Comparison of ENCODE assay signal across 9 mouse cellular contexts in the genomic region with DNA sequence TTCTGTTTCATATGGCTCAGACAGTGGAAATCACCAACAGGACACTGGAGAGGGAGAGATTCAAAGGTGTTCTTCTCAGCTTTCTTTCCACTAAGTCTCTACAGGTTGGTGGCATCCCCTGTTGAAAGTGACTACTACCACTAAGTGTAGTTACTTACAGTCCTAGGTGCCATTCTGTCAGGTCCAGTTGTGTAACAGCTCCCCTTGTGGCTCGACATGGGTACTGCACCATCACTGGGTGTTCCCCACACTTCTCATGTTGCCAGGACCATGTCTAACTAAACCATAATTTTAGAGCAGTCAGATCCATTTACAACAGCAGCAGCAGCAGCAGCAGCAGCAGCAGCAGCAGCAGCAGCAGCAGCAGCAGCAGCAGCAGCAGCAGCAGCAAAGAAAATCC.
A peak's percentile ranks its signal among the peaks of the same experiment; 100 is the strongest.
DNase-seq lines count a peak whose midpoint lies in the region; ATAC-seq and TF ChIP-seq lines count a peak whose summit lies in the region.
"Had no signal": no experiment of that assay in that cellular context is flagged by ENCODE, and none has a peak within 500 bp of the region (broad histone marks: within the 10 kb centered on the region; RNA-seq: fewer than 3 reads in every experiment).

No protein-coding gene starts in this region.

- H3K4me1 ChIP-seq in forebrain, embryonic 15.5 days = no peaks in the 10 kb centered on the region
- H3K4me1 ChIP-seq: hindbrain, embryonic 15.5 days had no signal

- H3K4me3 ChIP-seq in C2C12 (ENCODE audit: insufficient read depth, poor library complexity, severe bottlenecking) = no peak overlapping the region
- no peak overlapping the region for H3K4me3 ChIP-seq in forebrain, embryonic 15.5 days
- H3K4me3 ChIP-seq: hindbrain, embryonic 15.5 days had no signal

- no peak overlapping the region for H3K4me2 ChIP-seq in forebrain, embryonic 15.5 days (replicated peaks)
- H3K4me2 ChIP-seq: hindbrain, embryonic 15.5 days had no signal

- H3K27ac ChIP-seq in forebrain, embryonic 15.5 days (replicated peaks) = no peak overlapping the region
- H3K27ac ChIP-seq: hindbrain, embryonic 15.5 days had no signal

- WGBS in forebrain, embryonic 15.5 days = 0% methylated on average over 1 of the region's 1 CpGs

- H3ac ChIP-seq in C2C12 (ENCODE audit: control insufficient read depth, insufficient read length, low read depth) = no peak overlapping the region

- no peaks in the 10 kb centered on the region for H3K36me3 ChIP-seq in C2C12 (ENCODE audit: control insufficient read depth, insufficient read depth)
- no peaks in the 10 kb centered on the region for H3K36me3 ChIP-seq in forebrain, embryonic 15.5 days
- H3K36me3 ChIP-seq: hindbrain, embryonic 15.5 days had no signal

- ATAC-seq in forebrain, embryonic 15.5 days (replicated peaks) = peak; percentile 61; the same call in 1 of the 2 replicates

- H3K79me3 ChIP-seq in C2C12 (ENCODE audit: low read depth) = no peaks in the 10 kb centered on the region

- H3K79me2 ChIP-seq in C2C12 (ENCODE audit: control insufficient read depth, insufficient read depth) = no peaks in the 10 kb centered on the region

- H3K9me3 ChIP-seq in forebrain, embryonic 15.5 days = no peaks in the 10 kb centered on the region
- H3K9me3 ChIP-seq: hindbrain, embryonic 15.5 days had no signal

- no peaks in the 10 kb centered on the region for H3K27me3 ChIP-seq in C2C12 (ENCODE audit: control insufficient read depth, insufficient read depth, insufficient read length)
- H3K27me3 ChIP-seq in forebrain, embryonic 15.5 days = no peaks in the 10 kb centered on the region

- peak; percentile 70 for TF ChIP-seq CTCF in C2C12 (IDR thresholded peaks at IDR 0.05; ENCODE audit: control insufficient read depth, insufficient read depth, insufficient read length)

- no peak overlapping the region for H3K9ac ChIP-seq in forebrain, embryonic 15.5 days (replicated peaks)
- H3K9ac ChIP-seq: hindbrain, embryonic 15.5 days had no signal

- DNase-seq in gastrocnemius, postnatal 10 days = peak; percentile 25
- DNase-seq in gastrocnemius, adult 8-10 months (ENCODE audit: low spot score in 2 of 2) = no peak
- peak; percentile 16 for DNase-seq in c-Kit-positive CD71-negative TER-119-negative erythroid progenitor cells, embryonic 14.5 days (ENCODE audit: low read depth)
- peak; percentile 39 to 44 for DNase-seq in kidney, postnatal 25 days
- peak; percentile 51 for DNase-seq in lung, postnatal 25 days (ENCODE audit: low spot score)
- DNase-seq in testis, postnatal 10 days (ENCODE audit: low spot score) = peak; percentile 62

TF ChIP-seq in C2C12, 6 proteins besides CTCF, POLR2A, EP300 and RAD21:
- TF ChIP-seq FOSL1 (IDR thresholded peaks at IDR 0.05; ENCODE audit: insufficient read depth, low read length, poor library complexity, severe bottlenecking) = no peak
- TF ChIP-seq MYOD1 (IDR thresholded peaks at IDR 0.05; ENCODE audit: control insufficient read depth, insufficient read length, low read depth) = no peak

Comparison
In these comparisons a context has a peak if more than half of its experiments do, and no peak if none do; other contexts are left out.
1. DNase-seq: peak in gastrocnemius, postnatal 10 days (single experiment), c-Kit-positive CD71-negative TER-119-negative erythroid progenitor cells, embryonic 14.5 days (single experiment), kidney, postnatal 25 days (2 of 2), lung, postnatal 25 days (single experiment) and testis, postnatal 10 days (single experiment); none in gastrocnemius, adult 8-10 months (0 of 2).